Mouse (Mus musculus): ENCODE data around the gene Grid1.

Grid1 gene

DNA sequence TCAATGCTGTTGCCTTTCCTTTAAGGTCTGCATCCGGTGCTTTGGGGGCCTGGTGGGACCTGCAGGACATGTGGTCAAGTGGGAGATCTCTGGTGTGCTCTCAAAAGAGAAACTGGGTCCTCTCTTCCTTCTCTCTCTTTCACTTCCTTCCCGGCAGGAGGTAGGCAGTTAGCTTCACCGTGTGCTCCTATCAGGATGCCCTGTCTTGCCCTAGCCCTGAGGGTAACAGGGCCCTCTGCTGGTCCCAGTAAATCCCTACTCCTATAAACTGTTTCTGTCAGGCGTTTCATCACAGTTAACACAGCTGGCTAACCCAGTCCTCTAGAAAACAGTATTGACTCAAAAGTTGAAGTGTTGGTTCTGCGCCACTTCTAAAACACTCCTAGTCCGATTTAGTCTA lies 9.9 kb downstream of the Grid1 start:
- in situ Hi-C loops (cut with MboI), result no loop called here

DNA sequence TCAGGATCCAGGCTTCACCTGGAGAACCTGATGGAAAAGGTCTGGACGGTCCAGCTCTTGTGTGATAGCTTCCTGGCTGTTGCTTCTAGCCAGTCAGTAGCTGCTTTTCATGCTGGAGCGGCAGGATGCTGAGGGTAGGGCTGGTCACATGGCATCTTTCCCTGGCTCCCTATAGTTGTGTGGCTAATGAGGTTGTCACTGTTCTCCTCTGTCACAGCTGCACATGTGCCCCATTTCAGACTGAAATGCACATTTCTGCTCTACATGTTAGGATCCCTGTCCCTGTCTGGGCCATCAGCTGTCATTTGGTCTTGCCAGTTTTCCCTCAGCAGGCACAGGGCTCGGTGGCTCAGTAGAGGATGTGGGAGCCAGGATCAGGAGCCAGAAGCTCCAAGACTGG lies 17.2 kb downstream of the Grid1 start:
- in situ Hi-C loops (cut with MboI), result no loop called here

DNA sequence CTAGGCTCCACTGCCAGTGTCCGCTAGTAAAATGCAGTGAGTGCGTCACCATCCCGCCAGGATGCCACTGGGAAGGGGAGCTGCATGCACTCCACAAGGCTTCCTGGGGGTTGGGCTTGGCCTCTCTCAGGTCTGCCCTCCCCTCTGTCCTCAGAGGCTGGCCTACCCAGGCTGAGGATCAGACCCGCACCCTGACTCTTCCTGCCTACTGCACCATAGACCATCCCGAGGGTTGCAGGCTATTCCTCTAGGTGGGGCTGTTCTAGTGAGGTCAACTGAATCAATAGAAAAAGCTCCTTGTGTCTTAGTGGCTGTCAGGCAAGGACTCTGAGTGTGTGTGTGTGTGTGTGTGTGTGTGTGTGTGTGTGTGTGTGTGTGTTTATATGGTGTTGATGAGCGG lies 19.1 kb downstream of the Grid1 start:
- in situ Hi-C loops (cut with MboI), result no loop called here

GRCm38 (mm10) chr14:34839898-34840297 lies 20.0 kb downstream of the Grid1 start:
- in situ Hi-C loops (cut with MboI), result no loop called here

DNA sequence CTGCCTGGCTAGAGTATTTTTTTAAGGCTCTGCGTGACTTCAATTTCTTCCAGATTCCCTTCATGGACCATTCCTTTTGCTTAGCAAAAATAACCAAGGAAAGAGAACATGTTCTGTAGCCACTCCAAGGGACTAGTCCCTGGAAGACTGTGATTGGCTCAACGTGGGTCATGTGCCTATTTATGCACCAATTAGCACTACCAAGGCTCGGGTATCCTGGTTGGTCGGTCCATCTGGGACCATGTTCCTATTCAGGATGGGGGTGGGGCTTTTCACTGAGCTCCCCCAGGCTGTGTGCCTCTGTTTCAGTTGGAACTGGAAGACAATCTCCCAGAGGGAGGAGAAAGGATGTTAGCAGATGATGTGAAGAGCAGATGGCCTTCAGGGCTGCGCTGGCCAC lies 23.7 kb downstream of the Grid1 start:
- in situ Hi-C loops (cut with MboI), result no loop called here

GRCm38 (mm10) chr14:34844166-34844565 lies 24.3 kb downstream of the Grid1 start:
- in situ Hi-C loops (cut with MboI), result no loop called here

DNA sequence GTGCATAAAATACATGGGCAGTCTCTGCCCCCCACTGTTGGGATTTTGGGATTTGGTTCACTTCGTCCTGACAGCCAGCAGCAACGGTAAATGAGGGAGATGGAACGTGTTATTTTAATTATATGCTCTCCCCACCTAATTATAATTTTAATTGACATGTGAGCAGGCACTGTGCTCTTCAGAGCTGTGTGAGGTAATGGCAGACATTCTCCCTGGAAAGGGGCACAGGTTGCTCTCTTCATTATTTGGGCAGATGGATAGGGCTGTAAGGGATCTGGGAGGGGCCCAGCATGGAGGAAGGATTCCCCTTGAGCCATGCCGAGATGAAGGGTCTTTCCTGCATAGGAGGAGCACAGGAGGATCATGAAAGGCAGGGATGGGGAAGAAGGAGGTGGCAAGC lies 26.9 kb downstream of the Grid1 start:
- in situ Hi-C loops (cut with MboI), result no loop called here

GRCm38 (mm10) chr14:34847625-34848024 lies 27.7 kb downstream of the Grid1 start:
- in situ Hi-C loops (cut with MboI), result no loop called here

- in situ Hi-C loops (cut with MboI), result no loop called here
Observed at GRCm38 (mm10) chr14:34860891-34861780, 41.2 kb downstream of the Grid1 start.

- in situ Hi-C loops (cut with MboI), result no loop called here
Observed at GRCm38 (mm10) chr14:34867266-34867665, 47.4 kb downstream of the Grid1 start.

DNA sequence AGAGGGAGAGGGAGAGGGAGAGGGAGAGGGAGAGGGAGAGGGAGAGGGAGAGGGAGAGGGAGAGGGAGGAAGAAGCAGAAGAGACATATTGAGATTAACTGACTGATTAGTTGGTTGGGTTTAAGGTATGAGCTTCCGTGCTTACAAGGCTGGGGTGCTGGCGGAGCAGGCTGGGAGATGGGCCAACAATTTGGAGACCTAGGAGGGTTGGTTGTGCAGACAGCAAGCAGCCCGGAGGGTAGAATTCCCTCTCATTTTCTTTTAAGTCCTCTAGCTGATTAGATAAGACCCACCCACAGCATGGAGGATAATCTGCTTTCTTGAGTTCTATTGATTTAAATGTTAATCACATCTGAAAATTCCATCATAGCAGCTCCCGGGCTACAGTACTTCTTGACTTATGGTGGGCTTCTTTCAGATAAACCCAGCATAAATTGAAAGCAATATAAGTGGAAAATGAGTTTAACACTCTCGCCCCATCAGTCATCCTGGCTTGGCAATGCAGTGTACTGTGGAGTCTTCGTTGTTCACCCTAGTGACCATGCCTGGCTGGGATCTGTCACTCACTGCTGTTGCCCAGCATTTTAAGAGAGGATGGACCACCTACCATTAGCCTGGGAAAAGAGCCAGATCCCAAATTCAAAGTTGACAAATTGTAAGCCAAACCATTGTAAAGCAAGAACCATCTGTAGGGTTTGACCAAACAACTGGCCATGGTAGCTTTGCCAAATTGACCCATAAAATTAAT lies 48.8 kb downstream of the Grid1 start:
- in situ Hi-C loops (cut with MboI), result no loop called here

DNA sequence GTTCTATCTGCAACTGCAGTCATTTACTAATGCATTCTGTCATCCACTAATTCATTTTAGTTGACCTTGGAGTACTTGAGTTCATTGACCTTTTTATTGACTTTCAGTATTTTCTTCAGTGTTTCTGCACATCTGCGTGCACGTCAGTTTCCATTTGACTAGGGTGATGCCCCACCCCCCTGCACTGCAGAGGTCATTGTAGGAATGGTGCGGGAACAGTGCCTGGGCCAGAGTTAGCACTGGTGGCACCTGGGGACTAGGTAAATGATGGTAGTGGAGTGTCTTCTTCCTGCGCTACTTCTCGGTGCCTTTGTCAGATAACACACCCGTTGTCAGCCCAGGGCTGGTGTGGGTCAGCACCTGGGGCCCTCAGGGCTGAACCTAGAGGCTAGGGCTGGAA lies 60.1 kb downstream of the Grid1 start:
- in situ Hi-C loops (cut with MboI), result no loop called here

DNA sequence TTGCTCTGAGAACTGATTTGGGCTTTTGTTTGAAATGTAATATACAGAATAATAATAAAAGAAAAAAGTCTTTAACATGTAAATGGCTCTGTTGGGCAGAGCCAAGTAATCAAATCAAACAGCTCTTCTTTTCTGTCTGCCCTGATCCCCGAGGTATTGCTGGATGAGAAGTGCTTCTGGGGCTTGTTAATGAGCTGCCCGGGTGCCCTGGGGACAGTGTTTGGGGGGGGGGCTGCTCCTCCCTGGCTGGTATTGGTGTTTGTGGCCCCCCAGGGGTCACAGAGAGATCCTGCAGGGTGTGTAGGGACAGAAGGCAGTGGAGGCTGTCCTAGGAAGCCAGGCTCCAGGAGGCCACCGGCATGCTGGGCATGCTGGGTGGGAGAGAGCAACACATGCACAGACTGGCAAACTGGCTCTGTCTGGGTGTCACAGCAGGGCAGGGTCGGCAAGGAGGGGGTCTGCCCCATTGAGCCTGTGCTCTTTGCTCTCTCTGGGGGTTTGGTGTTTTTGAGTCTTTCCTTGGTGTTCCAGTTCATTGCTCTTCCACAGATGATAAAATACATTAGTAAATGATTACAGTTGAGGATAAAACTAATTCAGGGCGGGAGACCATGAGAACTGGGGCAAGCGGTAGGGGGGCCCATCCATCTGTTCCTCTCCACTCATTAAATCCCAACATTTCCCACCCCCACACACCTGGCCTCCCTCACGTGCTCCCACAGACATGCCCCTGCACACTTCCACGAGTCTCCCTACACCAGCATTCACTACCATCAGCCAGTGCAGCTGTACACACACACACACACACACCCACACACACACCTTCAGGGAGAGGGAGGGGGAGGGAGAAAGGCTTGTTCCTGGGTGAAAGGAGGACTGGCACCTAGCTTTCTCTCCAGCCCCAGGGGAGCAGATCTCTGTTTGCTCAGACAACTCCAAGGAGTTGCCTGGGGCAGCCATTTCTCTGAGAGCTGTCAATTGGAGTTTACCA lies 60.8 kb downstream of the Grid1 start:
- in situ Hi-C loops (cut with MboI), result no loop called here

- in situ Hi-C loops (cut with MboI), result no loop called here
Observed at GRCm38 (mm10) chr14:34884194-34884593, 64.3 kb downstream of the Grid1 start.

DNA sequence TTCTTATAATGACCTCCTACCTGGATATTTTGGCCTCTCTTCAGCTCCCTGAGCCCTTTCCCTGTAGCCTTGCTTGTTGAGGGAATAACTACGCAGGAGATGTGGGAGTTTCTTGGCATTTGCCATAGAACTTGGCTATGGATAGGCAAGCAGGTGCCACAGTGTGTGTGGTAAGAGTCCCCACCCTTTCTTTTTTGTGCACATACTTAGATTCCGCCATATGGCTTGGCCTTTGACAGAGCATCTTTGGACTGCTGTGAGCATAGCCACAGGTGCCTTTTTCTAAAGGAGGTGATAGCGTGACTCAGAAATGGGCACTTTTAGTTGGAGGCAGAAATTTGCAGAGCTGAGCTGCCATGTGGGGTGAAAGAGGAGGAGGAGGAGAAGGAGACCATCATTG lies 64.7 kb downstream of the Grid1 start:
- in situ Hi-C loops (cut with MboI), result no loop called here

GRCm38 (mm10) chr14:34891769-34892532 lies 72.0 kb downstream of the Grid1 start:
- in situ Hi-C loops (cut with MboI), result no loop called here

- in situ Hi-C loops (cut with MboI), result no loop called here
Observed at GRCm38 (mm10) chr14:34896253-34896982, 76.5 kb downstream of the Grid1 start.

GRCm38 (mm10) chr14:34903854-34904253 lies 83.9 kb downstream of the Grid1 start:
- in situ Hi-C loops (cut with MboI), result no loop called here

DNA sequence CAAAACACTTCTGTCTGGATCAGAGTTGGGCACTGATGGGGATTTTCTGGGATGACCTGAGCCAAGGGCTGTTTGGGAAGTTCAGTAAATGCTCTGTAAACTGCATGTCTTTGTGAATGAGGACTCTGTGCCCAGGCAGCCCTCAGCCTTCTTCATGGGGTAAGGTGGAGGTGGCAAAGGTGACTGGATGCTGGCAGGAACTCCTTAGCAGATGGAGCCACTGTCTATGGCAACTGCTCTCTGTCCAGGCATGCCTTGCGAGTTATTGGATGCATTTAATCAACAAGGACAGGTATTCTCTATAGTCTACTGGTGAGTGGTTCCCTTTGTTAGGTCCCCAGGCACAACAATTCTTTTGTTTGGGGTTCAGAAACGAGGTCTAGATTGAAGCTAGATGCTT lies 85.8 kb downstream of the Grid1 start:
- in situ Hi-C loops (cut with MboI), result no loop called here

DNA sequence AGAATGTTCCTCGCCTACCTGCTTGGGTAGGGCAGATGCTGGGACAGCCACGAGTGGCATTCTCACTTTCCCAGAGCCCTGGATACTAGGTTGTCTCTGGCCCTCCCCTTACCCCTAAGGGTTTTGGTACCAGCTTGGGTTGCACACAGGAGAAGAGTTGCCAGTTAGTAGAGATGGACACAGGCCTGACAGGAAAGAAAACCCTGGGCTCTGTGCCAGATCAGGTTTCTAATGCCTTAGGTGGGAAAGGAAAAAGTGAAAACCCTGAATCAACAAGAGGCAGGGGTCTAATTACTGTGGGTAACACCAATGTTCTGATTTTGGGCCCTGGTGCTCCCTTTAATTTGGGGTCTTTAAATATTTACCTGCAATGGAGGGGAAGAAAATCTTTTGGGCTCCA lies 88.5 kb downstream of the Grid1 start:
- in situ Hi-C loops (cut with MboI), result no loop called here

DNA sequence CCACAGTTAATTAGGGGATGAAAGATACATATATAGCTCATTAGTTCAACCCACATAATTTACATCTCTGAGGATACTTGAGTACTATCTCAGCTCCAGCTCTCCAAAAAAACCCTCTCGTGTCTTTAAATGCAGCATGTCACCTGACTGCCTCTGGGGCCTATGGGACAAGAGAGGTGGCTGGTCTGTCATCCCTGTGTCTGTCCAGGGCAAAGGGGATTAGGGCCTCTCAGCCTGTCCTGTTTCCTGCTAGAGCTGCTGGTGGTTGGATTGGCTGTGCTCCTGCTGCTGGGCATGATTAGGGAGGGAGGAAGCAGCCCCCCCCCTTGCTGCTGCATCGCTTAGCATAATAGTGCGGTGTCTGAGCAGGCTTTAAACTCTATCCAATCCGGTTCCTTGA lies 88.9 kb downstream of the Grid1 start:
- in situ Hi-C loops (cut with MboI), result no loop called here
